Mouse (Mus musculus) embryonic facial prominence, embryonic 12.5 days (tissue): Measurements from ENCODE around the gene Clnk. TPM values are rescaled to one million over a fixed set of nuclear protein-coding genes. Genes with fewer than 3 reads are reported as not detected.
A peak's percentile ranks its signal among the peaks of the same experiment; 100 is the strongest.

Experiments used
- ATAC-seq: fragments of 200-750 bp; cut with Nextera tagmentation; 2 replicates; pipeline ENCODE4 v1.8.0; 2017; ENCODE audit not compliant: insufficient number of reproducible peaks, insufficient read depth, low FRiP score, low TSS enrichment
- H3K27ac ChIP-seq: fragments of 300-500 bp; sonication (generic); 2 replicates; pipeline ENCODE4 v1.5.1; 2016; ENCODE audit warnings: mild to moderate bottlenecking
- H3K27me3 ChIP-seq: fragments of 300-500 bp; sonication (generic); 2 replicates; pipeline ENCODE4 v1.6.1; 2016; ENCODE audit warnings: mild to moderate bottlenecking, moderate library complexity
- H3K36me3 ChIP-seq: fragments of 300-500 bp; sonication (generic); 2 replicates; pipeline ENCODE4 v1.6.1; 2016; ENCODE audit warnings: mild to moderate bottlenecking
- H3K4me1 ChIP-seq: fragments of 300-500 bp; sonication (generic); 2 replicates; pipeline ENCODE4 v1.6.1; 2016
- H3K4me2 ChIP-seq: fragments of 300-500 bp; sonication (generic); replicated peaks from 2 replicates; pipeline ENCODE4 v1.6.1; 2016; ENCODE audit warnings: mild to moderate bottlenecking, moderate library complexity
- H3K4me3 ChIP-seq: fragments of 300-500 bp; sonication (generic); 2 replicates; pipeline ENCODE4 v1.5.1; 2016; ENCODE audit warnings: mild to moderate bottlenecking
- H3K9ac ChIP-seq: fragments of 300-500 bp; sonication (generic); 2 replicates; pipeline ENCODE4 v1.6.1; 2016; ENCODE audit warnings: mild to moderate bottlenecking, moderate library complexity
- H3K9me3 ChIP-seq: fragments of 300-500 bp; sonication (generic); 2 replicates; pipeline ENCODE4 v1.6.1; 2016; ENCODE audit warnings: mild to moderate bottlenecking, moderate library complexity
- WGBS: fragments of 180-500 bp; shearing (Covaris S2); methylation state at CpG from one replicate; pipeline ENCODE4 v1.1.7; 2016; 5-methylcytosine and 5-hydroxymethylcytosine counted together
- polyA plus RNA-seq: library from polyadenylated mRNA; unstranded; fragments of >200 nt; fragmentation: Nextera tagmentation; extraction: Ambion mirVana; gene quantifications from 2 replicates; pipeline ENCODE4 v1.2.1, GENCODE M21; 2016

Gene Clnk
- polyA plus RNA-seq, 1 experiment from 2014 or later = 0.13 TPM

GRCm38 (mm10) chr5:38702091-38702490 lies 174.5 kb downstream of the Clnk start:
- 0 out of 2 replicates have a peak, but pooled peaks cover 3% of the 10 kb centered on the region for H3K4me1 ChIP-seq
- no peak overlapping the region for H3K27ac ChIP-seq
- no peaks in the 10 kb centered on the region for H3K36me3 ChIP-seq
- no peaks in the 10 kb centered on the region for H3K9me3 ChIP-seq
- no peak overlapping the region for H3K4me2 ChIP-seq
- ATAC-seq = no peak
- H3K27me3 ChIP-seq = no peaks in the 10 kb centered on the region
- no peak overlapping the region for H3K4me3 ChIP-seq
- no peak overlapping the region for H3K9ac ChIP-seq
- 64% methylated on average over 2 of the region's 2 CpGs for WGBS

- Histone ChIP-seq H3K36me3 (no peaks in the 10 kb centered on the region), H3K4me1 (0 out of 2 replicates have a peak, but pooled peaks cover 6% of the 10 kb centered on the region), H3K4me3 (no peak overlapping the region), H3K4me2 (no peak overlapping the region), H3K27ac (no peak overlapping the region), H3K9ac (no peak overlapping the region), H3K9me3 (no peaks in the 10 kb centered on the region), H3K27me3 (no peaks in the 10 kb centered on the region)
- WGBS = 73% methylated on average over 5 of the region's 5 CpGs
- no peak for ATAC-seq
Observed at GRCm38 (mm10) chr5:38698466-38698865, 178.1 kb downstream of the Clnk start.

GRCm38 (mm10) chr5:38698046-38698445 lies 178.6 kb downstream of the Clnk start:
- 51% methylated on average over 3 of the region's 3 CpGs for WGBS
- no peak overlapping the region for H3K9ac ChIP-seq
- H3K4me3 ChIP-seq = no peak overlapping the region
- no peak overlapping the region for H3K4me2 ChIP-seq
- H3K27ac ChIP-seq = no peak overlapping the region
- 0 out of 2 replicates have a peak, but pooled peaks cover 6% of the 10 kb centered on the region for H3K4me1 ChIP-seq
- H3K9me3 ChIP-seq = no peaks in the 10 kb centered on the region
- H3K27me3 ChIP-seq = no peaks in the 10 kb centered on the region
- ATAC-seq = no peak
- H3K36me3 ChIP-seq = no peaks in the 10 kb centered on the region

GRCm38 (mm10) chr5:38696616-38697375 lies 179.8 kb downstream of the Clnk start:
- WGBS = 21% methylated on average over 8 of the region's 8 CpGs
- Histone ChIP-seq H3K4me1 (0 out of 2 replicates have a peak, but pooled peaks cover 6% of the 10 kb centered on the region), H3K36me3 (no peaks in the 10 kb centered on the region), H3K27me3 (no peaks in the 10 kb centered on the region), H3K9me3 (no peaks in the 10 kb centered on the region), H3K4me2 (no peak overlapping the region), H3K27ac (no peak overlapping the region), H3K4me3 (no peak overlapping the region), H3K9ac (no peak overlapping the region)
- ATAC-seq = no peak

- Histone ChIP-seq H3K4me3 (no peak overlapping the region), H3K9ac (no peak overlapping the region), H3K36me3 (no peaks in the 10 kb centered on the region), H3K4me2 (no peak overlapping the region), H3K9me3 (no peaks in the 10 kb centered on the region), H3K27ac (no peak overlapping the region), H3K27me3 (no peaks in the 10 kb centered on the region), H3K4me1 (0 out of 2 replicates have a peak, but pooled peaks cover 6% of the 10 kb centered on the region)
- WGBS = 88% methylated on average over 6 of the region's 6 CpGs
- ATAC-seq = no peak
Observed at GRCm38 (mm10) chr5:38692859-38693258, 183.8 kb downstream of the Clnk start.

- H3K9ac ChIP-seq = no peak overlapping the region
- H3K9me3 ChIP-seq = no peaks in the 10 kb centered on the region
- no peak for ATAC-seq
- H3K36me3 ChIP-seq = no peaks in the 10 kb centered on the region
- no peaks in the 10 kb centered on the region for H3K27me3 ChIP-seq
- no peaks in the 10 kb centered on the region for H3K4me1 ChIP-seq
- H3K27ac ChIP-seq = no peak overlapping the region
- H3K4me3 ChIP-seq = no peak overlapping the region
- 88% methylated on average over 6 of the region's 6 CpGs for WGBS
- H3K4me2 ChIP-seq = no peak overlapping the region
Observed at GRCm38 (mm10) chr5:38689186-38689585, 187.4 kb downstream of the Clnk start.

GRCm38 (mm10) chr5:38687694-38688093 lies 188.9 kb downstream of the Clnk start:
- Histone ChIP-seq H3K36me3 (peaks cover 3% of the 10 kb centered on the region), H3K4me2 (no peak overlapping the region), H3K27ac (no peak overlapping the region), H3K27me3 (no peaks in the 10 kb centered on the region), H3K9me3 (no peaks in the 10 kb centered on the region), H3K4me3 (no peak overlapping the region), H3K4me1 (peaks cover 9% of the 10 kb centered on the region), H3K9ac (no peak overlapping the region)
- ATAC-seq = no peak
- 83% methylated on average over 1 of the region's 1 CpGs for WGBS

GRCm38 (mm10) chr5:38684164-38684911 lies 192.3 kb downstream of the Clnk start, which contains the start of gene Zfp518b:
Zfp518b (minus strand) TSS chr5:38684826.
- Histone ChIP-seq H3K4me1 (peaks cover 10% of the 10 kb centered on the region), H3K27ac (peak within 1 kb of the TSS; percentile 88), H3K36me3 (peaks cover 35% of the 10 kb centered on the region), H3K9me3 (peaks cover 3% of the 10 kb centered on the region; the same call in 1 of the 2 replicates), H3K27me3 (no peaks in the 10 kb centered on the region), H3K4me2 (peak within 1 kb of the TSS; percentile 76), H3K9ac (peak within 1 kb of the TSS; percentile 87), H3K4me3 (peak within 1 kb of the TSS; percentile 81)
- WGBS = under 1% methylated on average over 79 of the region's 89 CpGs
- peak; percentile 96 for ATAC-seq

- no peak overlapping the region for H3K27ac ChIP-seq
- 78% methylated on average over 5 of the region's 5 CpGs for WGBS
- ATAC-seq = no peak
Observed at GRCm38 (mm10) chr5:38658836-38659235, 217.8 kb downstream of the Clnk start.

More at GRCm38 (mm10) chr5:38658836-38659235, 217.8 kb downstream of the Clnk start:
- H3K9me3 ChIP-seq = no peaks in the 10 kb centered on the region
- H3K4me3 ChIP-seq = no peak overlapping the region
- no peak overlapping the region for H3K9ac ChIP-seq
- no peak overlapping the region for H3K4me2 ChIP-seq
- H3K36me3 ChIP-seq = no peaks in the 10 kb centered on the region
- H3K4me1 ChIP-seq = no peaks in the 10 kb centered on the region
- no peaks in the 10 kb centered on the region for H3K27me3 ChIP-seq

Other genes starting within 250 kb of the Clnk start
- 36.1 and 36.7 TPM in 2 replicates for gene Zfp518b, start 192.0 kb downstream of the Clnk start, polyA plus RNA-seq